Mouse (Mus musculus) liver, adult 10 weeks (tissue): ENCODE data around the gene Scgb1b3. TPM values are rescaled to one million over a fixed set of nuclear protein-coding genes. Genes with fewer than 3 reads are reported as not detected.

Experiments used
- polyA plus RNA-seq: library from polyadenylated mRNA; stranded (reverse); fragments of 350-450 nt; fragmentation: Illumina TruSeq; extraction: RNeasy Lipid Tissue Mini Kit (QIAGEN cat#74804); gene quantifications from one replicate; pipeline ENCODE4 v1.2.3, GENCODE M21; 2014; ENCODE audit warnings: low read depth, low replicate concordance

Gene Scgb1b3
- not detected for polyA plus RNA-seq

DNA sequence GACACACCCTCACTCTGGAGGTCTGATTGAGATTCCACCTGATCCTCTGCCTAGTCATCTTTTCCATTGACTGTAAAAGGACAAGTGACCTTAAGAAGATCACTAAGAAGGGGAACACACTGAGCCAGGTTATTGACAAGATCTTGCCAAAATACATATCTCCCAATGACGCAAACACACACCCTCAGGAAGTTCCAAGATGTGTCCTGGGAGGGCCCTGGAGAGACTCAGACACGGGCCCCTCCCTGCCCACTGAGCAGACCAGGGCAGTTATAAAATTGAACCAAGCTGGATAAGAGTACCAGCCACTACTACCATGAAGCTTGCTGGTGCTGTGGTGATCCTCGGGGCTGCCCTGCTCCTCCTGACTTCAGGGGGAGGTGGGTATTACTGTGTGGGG is at the start of gene Scgb1b3:
Scgb1b3 (plus strand) TSS at position 301 of the 400 bp plus-strand sequence.

GRCm38 (mm10) chr7:31362022-31362560 is 13.3 kb upstream of the Scgb1b3 start, which contains the start of gene Scgb2b3:
Gene Scgb2b3 (minus strand): TSS chr7:31362072.

Other genes with a start within 250 kb of the Scgb1b3 start
- 0.42 TPM for gene Scn1b, start 248.6 kb upstream of the Scgb1b3 start, polyA plus RNA-seq
- 3.9 TPM for gene Gramd1a, start 219.7 kb upstream of the Scgb1b3 start, polyA plus RNA-seq
- not detected for gene Scgb2b2, start 85.1 kb upstream of the Scgb1b3 start, polyA plus RNA-seq
- gene Scgb1b2, start 83.8 kb upstream of the Scgb1b3 start, polyA plus RNA-seq, result not detected
- not detected for gene Scgb2b3, start 13.5 kb upstream of the Scgb1b3 start, polyA plus RNA-seq